Mouse (Mus musculus) midbrain, embryonic 12.5 days (tissue): ENCODE data around the gene Ccn1. TPM values are rescaled to one million over a fixed set of nuclear protein-coding genes. Genes with fewer than 3 reads are reported as not detected.

ENCODE experiments used
- ATAC-seq: fragments of 200-750 bp; cut with Nextera tagmentation; 2 replicates; pipeline ENCODE4 v1.8.0; 2017; ENCODE audit warnings: low read depth, moderate TSS enrichment, moderate library complexity; ENCODE audit not compliant: low FRiP score
- H3K27ac ChIP-seq: fragments of 300-500 bp; sonication (generic); replicated peaks from 2 replicates; pipeline ENCODE4 v1.5.1; 2016; ENCODE audit warnings: mild to moderate bottlenecking
- H3K27me3 ChIP-seq: fragments of 300-500 bp; sonication (generic); 2 replicates; pipeline ENCODE4 v1.6.1; 2016; ENCODE audit warnings: mild to moderate bottlenecking
- H3K36me3 ChIP-seq: fragments of 300-500 bp; sonication (generic); 2 replicates; pipeline ENCODE4 v1.6.1; 2016
- H3K4me1 ChIP-seq: fragments of 300-500 bp; sonication (generic); 2 replicates; pipeline ENCODE4 v1.6.1; 2016
- H3K4me2 ChIP-seq: fragments of 300-500 bp; sonication (generic); replicated peaks from 2 replicates; pipeline ENCODE4 v1.6.1; 2016; ENCODE audit warnings: mild to moderate bottlenecking, moderate library complexity
- H3K4me3 ChIP-seq: fragments of 300-500 bp; sonication (generic); 2 replicates; pipeline ENCODE4 v1.5.1; 2016; ENCODE audit warnings: mild to moderate bottlenecking
- H3K9ac ChIP-seq: fragments of 300-500 bp; sonication (generic); replicated peaks from 2 replicates; pipeline ENCODE4 v1.6.1; 2016; ENCODE audit warnings: mild to moderate bottlenecking, moderate library complexity
- H3K9me3 ChIP-seq: fragments of 300-500 bp; sonication (generic); 2 replicates; pipeline ENCODE4 v1.6.1; 2016; ENCODE audit warnings: mild to moderate bottlenecking
- WGBS: fragments of 180-500 bp; shearing (Covaris S2); methylation state at CpG from one replicate; pipeline ENCODE4 v1.1.7; 2016; 5-methylcytosine and 5-hydroxymethylcytosine counted together
- polyA plus RNA-seq: library from polyadenylated mRNA; unstranded; fragments of >200 nt; fragmentation: Nextera tagmentation; extraction: Ambion mirVana; gene quantifications from 2 replicates; pipeline ENCODE4 v1.2.1, GENCODE M21; 2016

Gene Ccn1
- polyA plus RNA-seq, 1 experiment from 2014 or later, result 29.2 TPM

DNA sequence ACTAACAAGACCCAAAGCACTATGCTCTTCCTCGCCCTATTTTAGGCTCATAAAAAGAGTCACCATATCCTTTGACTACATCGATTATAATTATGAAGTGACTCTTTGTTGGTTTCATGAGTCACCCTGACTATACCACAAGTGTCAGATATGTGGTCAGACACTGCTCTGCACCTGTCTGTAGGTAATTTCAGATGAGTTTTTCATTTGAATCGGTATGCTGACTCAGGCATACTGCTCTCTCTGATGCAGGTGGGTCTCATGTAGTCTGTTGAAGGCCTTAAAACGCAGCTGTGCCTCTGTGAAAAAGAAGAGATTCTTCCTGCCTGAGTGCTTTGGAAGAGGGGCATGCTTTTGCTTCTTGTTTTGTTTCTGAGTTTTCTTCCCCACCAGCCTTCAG lies 16.6 kb upstream of the Ccn1 start:
- Histone ChIP-seq H3K4me2 (no peak overlapping the region), H3K27ac (no peak overlapping the region), H3K9ac (no peak overlapping the region), H3K9me3 (no peaks in the 10 kb centered on the region), H3K27me3 (no peaks in the 10 kb centered on the region), H3K4me1 (no peaks in the 10 kb centered on the region), H3K36me3 (no peaks in the 10 kb centered on the region), H3K4me3 (no peak overlapping the region)
- 88% methylated on average over 4 of the region's 4 CpGs for WGBS
- no peak for ATAC-seq

- peaks cover 33% of the 10 kb centered on the region for H3K27me3 ChIP-seq
- peaks cover 19% of the 10 kb centered on the region for H3K4me1 ChIP-seq
- H3K9ac ChIP-seq, result no peak overlapping the region
- no peak overlapping the region for H3K27ac ChIP-seq
- no peak overlapping the region for H3K4me3 ChIP-seq
- no peak overlapping the region for H3K4me2 ChIP-seq
- ATAC-seq, result no peak
- H3K9me3 ChIP-seq, result no peaks in the 10 kb centered on the region
- no peaks in the 10 kb centered on the region for H3K36me3 ChIP-seq
- 61% methylated on average over 14 of the region's 14 CpGs for WGBS
Measured at GRCm38 (mm10) chr3:145656993-145657713, 7.4 kb upstream of the Ccn1 start.

DNA sequence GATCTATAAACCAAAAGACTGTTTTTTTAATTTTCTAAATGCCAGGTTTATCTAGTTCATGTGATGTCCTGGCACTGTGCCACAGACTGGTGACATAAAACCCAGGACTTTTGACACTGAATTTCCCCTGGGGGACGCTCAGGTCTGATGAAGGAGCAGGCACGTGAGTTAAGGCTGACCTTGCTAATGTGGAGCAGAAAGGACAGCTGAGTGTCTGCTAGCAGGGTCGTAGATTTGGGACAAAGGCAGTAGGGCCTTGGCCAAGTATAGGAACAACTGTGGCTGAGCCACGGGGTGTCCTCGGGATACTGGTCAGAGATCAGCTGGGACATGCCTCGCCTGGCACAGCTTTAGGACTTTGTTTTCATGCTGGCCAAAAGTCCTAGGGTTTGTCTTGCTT lies 5.2 kb upstream of the Ccn1 start:
- no peaks in the 10 kb centered on the region for H3K9me3 ChIP-seq
- H3K36me3 ChIP-seq, result no peaks in the 10 kb centered on the region
- H3K9ac ChIP-seq, result no peak overlapping the region

DNA sequence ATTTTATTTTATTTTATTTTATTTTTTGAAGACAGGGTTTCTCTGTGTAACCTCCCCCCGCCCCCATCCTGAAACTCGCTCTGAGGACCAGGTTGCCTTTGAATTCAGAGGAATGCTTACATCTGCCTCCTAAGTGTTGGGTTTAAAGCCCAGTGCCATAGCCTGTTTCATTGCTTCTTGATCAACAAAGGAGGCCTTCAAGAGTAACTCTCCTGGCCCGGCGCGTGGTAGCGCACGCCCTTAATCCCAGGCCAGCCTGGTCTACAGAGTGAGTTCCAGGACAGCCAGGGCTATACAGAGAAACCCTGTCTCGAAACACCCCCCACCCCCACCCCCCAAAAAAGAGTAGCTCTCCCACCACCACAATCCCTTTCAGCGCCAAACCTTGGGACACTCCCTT lies 4.2 kb upstream of the Ccn1 start:
- no peak overlapping the region for H3K4me2 ChIP-seq

More for the DNA sequence above, 5.2 kb upstream of the Ccn1 start:
- no peak overlapping the region for H3K27ac ChIP-seq
- no peak overlapping the region for H3K4me3 ChIP-seq
- ATAC-seq, result no peak
- H3K4me1 ChIP-seq, result peaks cover 42% of the 10 kb centered on the region
- WGBS, result 76% methylated on average over 6 of the region's 6 CpGs
- H3K27me3 ChIP-seq, result peaks cover 49% of the 10 kb centered on the region
- no peak overlapping the region for H3K4me2 ChIP-seq

DNA sequence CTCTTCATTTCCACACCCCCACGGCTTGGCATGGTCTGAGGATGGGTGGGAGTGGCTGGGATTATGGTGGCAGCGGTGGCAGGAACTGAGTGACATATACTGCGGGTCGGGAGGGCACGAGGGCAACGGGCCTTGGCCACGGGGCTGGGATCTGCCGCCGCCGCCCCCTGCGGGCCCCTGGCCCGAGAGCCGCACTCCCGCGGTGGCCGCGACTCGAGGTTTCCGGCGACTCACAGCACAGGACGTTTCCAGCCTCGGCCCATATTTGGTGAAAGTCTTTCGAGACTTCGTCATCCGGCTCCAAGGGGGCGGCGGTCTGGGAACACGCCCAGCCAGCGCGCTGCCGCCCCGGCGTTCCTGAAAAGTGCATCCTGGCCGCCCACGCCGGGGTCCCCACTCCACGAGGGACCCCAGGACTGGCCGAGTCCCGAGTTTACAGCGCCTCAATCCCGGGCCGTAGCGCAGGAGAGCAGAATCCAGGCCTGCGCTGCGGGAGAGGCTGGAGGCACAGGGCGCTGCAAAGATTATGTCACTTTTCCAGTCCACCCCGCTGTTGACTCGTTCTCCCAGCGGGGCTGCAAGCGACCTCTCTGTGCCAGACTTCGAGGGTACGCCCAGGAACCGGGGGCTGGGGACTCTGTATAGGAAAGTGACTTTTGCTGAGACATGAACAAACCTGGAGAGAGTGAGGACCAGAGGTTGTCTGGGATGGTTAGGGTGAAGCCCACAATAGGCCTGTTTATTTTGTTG lies 3.6 kb upstream of the Ccn1 start:
- H3K4me3 ChIP-seq, result peak overlapping the region; percentile 46
- peaks cover 63% of the 10 kb centered on the region for H3K27me3 ChIP-seq
- under 1% methylated on average over 53 of the region's 53 CpGs for WGBS
- H3K9ac ChIP-seq, result peak overlapping the region; percentile 64
- H3K4me2 ChIP-seq, result peak overlapping the region; percentile 86
- H3K36me3 ChIP-seq, result no peaks in the 10 kb centered on the region
- ATAC-seq, result peak; percentile 31
- no peak overlapping the region for H3K27ac ChIP-seq
- H3K4me1 ChIP-seq, result peaks cover 53% of the 10 kb centered on the region
- H3K9me3 ChIP-seq, result no peaks in the 10 kb centered on the region

More for the DNA sequence above, 4.2 kb upstream of the Ccn1 start:
- 41% methylated on average over 9 of the region's 9 CpGs for WGBS
- H3K27me3 ChIP-seq, result peaks cover 56% of the 10 kb centered on the region
- no peak for ATAC-seq
- H3K9ac ChIP-seq, result no peak overlapping the region
- H3K27ac ChIP-seq, result no peak overlapping the region
- no peaks in the 10 kb centered on the region for H3K36me3 ChIP-seq
- H3K4me3 ChIP-seq, result no peak overlapping the region
- peaks cover 47% of the 10 kb centered on the region for H3K4me1 ChIP-seq
- H3K9me3 ChIP-seq, result no peaks in the 10 kb centered on the region

GRCm38 (mm10) chr3:145652322-145653131 lies 2.7 kb upstream of the Ccn1 start:
- Histone ChIP-seq H3K36me3 (no peaks in the 10 kb centered on the region), H3K27me3 (peaks cover 66% of the 10 kb centered on the region), H3K4me2 (peak overlapping the region; percentile 86), H3K9me3 (no peaks in the 10 kb centered on the region), H3K9ac (peak overlapping the region; percentile 64), H3K27ac (peak overlapping the region; percentile 47), H3K4me1 (peaks cover 60% of the 10 kb centered on the region), H3K4me3 (peak overlapping the region; percentile 46)
- peak; percentile 7 for ATAC-seq
- 7% methylated on average over 20 of the region's 20 CpGs for WGBS

DNA sequence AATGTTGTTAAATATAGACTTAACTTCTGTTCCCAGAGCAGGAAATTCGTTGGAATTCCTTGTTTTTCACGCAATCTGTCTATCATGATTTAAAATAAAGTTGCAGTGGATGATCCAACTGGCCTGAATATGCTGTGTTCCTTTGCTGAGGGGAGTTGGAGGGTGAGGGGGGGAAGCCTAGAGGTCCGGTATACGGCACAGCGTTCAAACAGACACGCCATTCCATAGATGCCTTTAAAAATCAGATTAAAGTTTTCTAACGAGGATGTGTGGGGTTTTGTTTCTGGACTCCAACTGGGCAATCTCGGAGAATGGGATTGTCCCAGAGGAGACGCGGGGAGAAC lies 2.2 kb upstream of the Ccn1 start:
- Histone ChIP-seq H3K4me2 (peak overlapping the region; percentile 86), H3K27ac (peak overlapping the region; percentile 47), H3K9ac (0 out of 2 replicates have a peak overlapping the region, but pooled peaks have one; percentile 12), H3K36me3 (no peaks in the 10 kb centered on the region), H3K27me3 (peaks cover 72% of the 10 kb centered on the region), H3K9me3 (no peaks in the 10 kb centered on the region), H3K4me3 (0 out of 2 replicates have a peak overlapping the region, but pooled peaks have one; percentile 46), H3K4me1 (peaks cover 63% of the 10 kb centered on the region)
- ATAC-seq, result no peak
- WGBS, result 3% methylated on average over 10 of the region's 10 CpGs

DNA sequence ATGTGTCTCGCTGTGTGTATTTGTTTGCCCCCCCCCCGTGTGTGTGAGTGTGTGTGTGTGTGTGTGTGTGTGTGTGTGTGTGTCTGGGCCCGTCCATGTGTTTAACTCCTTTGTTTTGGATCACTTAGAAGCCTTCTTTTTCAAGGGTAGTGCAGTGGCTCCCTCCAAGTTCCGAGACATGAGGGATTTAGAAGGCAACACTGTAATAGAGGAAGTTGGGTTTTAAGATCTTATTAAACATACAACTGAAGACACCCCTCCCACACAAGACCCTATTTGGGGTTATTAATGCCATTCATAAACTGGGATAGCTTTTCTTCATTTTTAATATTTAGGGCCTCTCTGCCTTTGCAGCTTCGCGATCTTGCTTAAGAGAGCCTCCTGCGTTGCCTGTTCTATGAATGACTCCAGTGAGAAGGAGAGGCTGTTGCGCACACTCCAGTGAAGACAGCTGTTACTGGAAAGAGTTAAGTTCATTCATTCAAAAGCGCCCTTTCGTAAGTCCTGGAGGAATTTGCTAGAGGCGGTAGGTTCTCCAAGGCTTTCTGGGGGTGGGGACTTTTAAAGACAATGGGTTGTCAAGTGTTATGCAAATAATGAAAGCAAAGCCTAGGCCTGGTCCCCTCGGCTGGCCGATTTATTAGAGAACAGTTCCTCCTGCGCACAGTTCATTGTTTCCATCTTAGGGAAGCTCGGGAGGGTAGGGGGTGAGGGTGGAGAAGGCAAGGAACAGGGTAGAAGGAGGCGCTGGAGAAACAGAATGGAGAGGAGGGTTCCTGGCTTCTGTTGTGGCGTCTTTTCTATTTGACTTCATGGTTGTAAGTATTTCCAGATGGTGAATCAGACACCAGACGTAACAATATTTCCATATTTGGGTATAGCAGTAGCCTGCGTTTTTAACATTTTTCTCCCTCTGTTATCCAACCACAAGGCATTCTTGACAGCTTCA lies 1.5 kb upstream of the Ccn1 start:
- peaks cover 66% of the 10 kb centered on the region for H3K4me1 ChIP-seq
- 2% methylated on average over 18 of the region's 19 CpGs for WGBS
- peaks cover 72% of the 10 kb centered on the region for H3K27me3 ChIP-seq
- H3K36me3 ChIP-seq, result no peaks in the 10 kb centered on the region
- no peaks in the 10 kb centered on the region for H3K9me3 ChIP-seq
- peak; percentile 28; the same call in 1 of the 2 replicates for ATAC-seq
- peak overlapping the region; percentile 47; the same call in 1 of the 2 replicates for H3K27ac ChIP-seq
- peak overlapping the region; percentile 56 for H3K4me3 ChIP-seq
- peak overlapping the region; percentile 86 for H3K4me2 ChIP-seq
- no peak overlapping the region for H3K9ac ChIP-seq

- peaks cover 74% of the 10 kb centered on the region for H3K4me1 ChIP-seq
- no peak for ATAC-seq
Measured at GRCm38 (mm10) chr3:145650298-145651011, 674 bp upstream of the Ccn1 start.

DNA sequence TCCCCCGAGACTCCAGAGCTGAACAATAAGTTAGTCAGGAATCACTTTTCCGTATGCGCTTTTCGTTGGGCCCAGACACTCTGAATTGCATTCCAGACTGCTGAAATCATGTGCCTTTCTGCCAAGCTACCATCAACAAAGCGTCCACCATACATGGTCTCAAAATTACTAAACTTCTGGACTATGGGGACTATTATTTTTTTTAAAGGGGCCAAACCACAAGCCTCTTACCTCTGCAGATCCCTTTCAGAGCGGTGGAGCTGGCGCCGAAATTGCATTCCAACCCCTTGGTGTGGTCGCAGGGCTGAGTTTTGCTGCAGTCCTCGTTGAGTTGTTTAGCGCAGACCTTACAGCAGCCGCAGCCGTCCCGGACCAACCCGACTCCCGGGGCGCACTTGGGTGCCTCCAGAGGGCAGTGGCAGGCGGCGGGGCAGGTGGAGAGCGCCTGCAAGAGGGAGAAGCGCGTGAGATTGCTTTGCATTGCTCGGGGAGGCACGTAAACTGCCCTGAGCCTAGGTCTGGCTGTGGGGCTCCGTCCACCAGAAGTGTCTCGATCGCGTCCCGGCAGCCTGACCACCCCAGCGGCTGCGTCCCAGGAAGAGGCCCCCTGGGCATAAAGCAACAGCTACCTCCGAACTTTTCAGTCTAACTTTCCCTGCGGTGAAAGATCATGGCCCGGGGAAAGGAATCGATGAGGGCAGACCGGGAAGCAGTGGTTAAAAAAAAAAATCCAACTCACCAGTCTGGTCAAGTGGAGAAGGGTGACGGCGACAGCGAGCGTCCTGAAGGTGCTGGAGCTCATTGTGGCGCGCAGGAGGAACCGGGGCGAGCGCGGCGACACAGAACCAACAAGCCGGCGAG lies 560 bp downstream of the Ccn1 start:
- Histone ChIP-seq H3K4me3 (peak overlapping the region; percentile 56), H3K27ac (peak overlapping the region; percentile 46; the same call in 1 of the 2 replicates), H3K36me3 (no peaks in the 10 kb centered on the region), H3K4me1 (peaks cover 77% of the 10 kb centered on the region), H3K27me3 (peaks cover 63% of the 10 kb centered on the region), H3K9ac (peak overlapping the region; percentile 69), H3K9me3 (no peaks in the 10 kb centered on the region), H3K4me2 (peak overlapping the region; percentile 86)
- ATAC-seq, result no peak
- WGBS, result 1% methylated on average over 49 of the region's 49 CpGs

More at GRCm38 (mm10) chr3:145650298-145651011, 674 bp upstream of the Ccn1 start:
- H3K27me3 ChIP-seq, result peaks cover 72% of the 10 kb centered on the region
- peak overlapping the region; percentile 56 for H3K4me3 ChIP-seq
- peak overlapping the region; percentile 86 for H3K4me2 ChIP-seq
- H3K9me3 ChIP-seq, result no peaks in the 10 kb centered on the region
- peak overlapping the region; percentile 69; the same call in 1 of the 2 replicates for H3K9ac ChIP-seq
- H3K36me3 ChIP-seq, result no peaks in the 10 kb centered on the region
- peak overlapping the region; percentile 30 for H3K27ac ChIP-seq
- under 1% methylated on average over 18 of the region's 18 CpGs for WGBS
